In the genomic region with DNA sequence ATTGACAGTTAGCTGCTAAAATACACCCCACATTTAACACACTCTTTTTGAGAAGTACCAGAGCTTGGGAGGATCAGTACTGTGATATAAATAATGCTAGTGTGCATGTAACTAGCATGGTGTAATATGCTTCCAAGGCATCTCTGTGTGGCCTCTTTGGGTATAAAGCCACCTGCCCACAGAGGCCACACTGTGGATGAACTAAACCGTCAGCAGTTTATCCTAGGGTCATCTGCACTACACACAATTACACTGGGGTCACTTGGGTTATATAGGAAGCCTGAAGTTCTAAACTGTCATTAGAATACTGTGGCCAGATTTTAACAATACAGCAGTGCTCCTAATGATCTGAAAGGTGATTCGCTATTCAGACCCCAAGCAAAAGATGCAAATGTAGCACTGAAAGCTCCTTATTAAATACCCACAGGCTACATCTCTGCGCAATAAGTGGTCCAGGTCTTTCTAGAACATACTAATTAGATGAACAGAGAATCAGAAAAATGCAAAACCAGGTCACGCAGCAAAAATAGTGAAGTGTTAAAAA, we compare ENCODE assay signal across 22 mouse cellular contexts.
DNase-seq lines count a peak whose midpoint lies in the region; ATAC-seq lines count a peak whose summit lies in the region.
"Had no signal": no experiment of that assay in that cellular context is flagged by ENCODE, and none has a peak within 500 bp of the region (broad histone marks: within the 10 kb centered on the region; RNA-seq: fewer than 3 reads in every experiment).

No protein-coding gene starts in this region.

- peaks cover 50% of the 10 kb centered on the region for H3K4me1 ChIP-seq in neural tube, embryonic 13.5 days (replicated peaks)
- H3K4me1 ChIP-seq in midbrain, embryonic 15.5 days: peaks cover 33% of the 10 kb centered on the region
- H3K4me1 ChIP-seq in embryonic facial prominence, embryonic 10.5 days: peaks cover 40% of the 10 kb centered on the region

- H3K36me3 ChIP-seq in neural tube, embryonic 13.5 days: no peaks in the 10 kb centered on the region
- no peaks in the 10 kb centered on the region for H3K36me3 ChIP-seq in midbrain, embryonic 15.5 days (replicated peaks)
- H3K36me3 ChIP-seq in embryonic facial prominence, embryonic 10.5 days (replicated peaks): no peaks in the 10 kb centered on the region
- H3K36me3 ChIP-seq: heart, embryonic 10.5 days; liver, embryonic 13.5 days; stomach, embryonic 15.5 days had no signal

- H3K27ac ChIP-seq in neural tube, embryonic 13.5 days (replicated peaks): 0 out of 2 replicates have a peak overlapping the region, but pooled peaks have one; percentile 3
- H3K27ac ChIP-seq in midbrain, embryonic 15.5 days: peak overlapping the region; percentile 31
- no peak overlapping the region for H3K27ac ChIP-seq in embryonic facial prominence, embryonic 10.5 days (replicated peaks)
- H3K27ac ChIP-seq: gastrocnemius, adult 2 months; heart, embryonic 10.5 days; left cerebral cortex, adult 2 months; liver, embryonic 13.5 days; stomach, embryonic 15.5 days had no signal

- no peak overlapping the region for H3K4me2 ChIP-seq in neural tube, embryonic 13.5 days
- H3K4me2 ChIP-seq in midbrain, embryonic 15.5 days: no peak overlapping the region
- H3K4me2 ChIP-seq: liver, embryonic 13.5 days; stomach, embryonic 15.5 days had no signal

- no peaks in the 10 kb centered on the region for H3K9me3 ChIP-seq in neural tube, embryonic 13.5 days
- H3K9me3 ChIP-seq in midbrain, embryonic 15.5 days: no peaks in the 10 kb centered on the region
- H3K9me3 ChIP-seq in embryonic facial prominence, embryonic 10.5 days: no peaks in the 10 kb centered on the region
- H3K9me3 ChIP-seq: heart, embryonic 10.5 days; liver, embryonic 13.5 days; stomach, embryonic 15.5 days had no signal

- ATAC-seq in neural tube, embryonic 13.5 days (ENCODE audit: low read depth): no peak
- peak; percentile 37; the same call in 1 of the 2 replicates for ATAC-seq in midbrain, embryonic 15.5 days (replicated peaks)
- ATAC-seq: activated CD4-positive, CD25-positive, alpha-beta regulatory T cell, adult 4 months; intestine, embryonic 16.5 days had no signal

- H3K9ac ChIP-seq in neural tube, embryonic 13.5 days: no peak overlapping the region
- no peak overlapping the region for H3K9ac ChIP-seq in midbrain, embryonic 15.5 days
- H3K9ac ChIP-seq: liver, embryonic 13.5 days; stomach, embryonic 15.5 days had no signal

- H3K27me3 ChIP-seq in neural tube, embryonic 13.5 days: no peaks in the 10 kb centered on the region
- no peaks in the 10 kb centered on the region for H3K27me3 ChIP-seq in midbrain, embryonic 15.5 days (replicated peaks)
- no peaks in the 10 kb centered on the region for H3K27me3 ChIP-seq in embryonic facial prominence, embryonic 10.5 days (replicated peaks; ENCODE audit: low read depth, poor library complexity, severe bottlenecking)
- H3K27me3 ChIP-seq: liver, embryonic 13.5 days; stomach, embryonic 15.5 days had no signal

- WGBS in neural tube, embryonic 13.5 days: 33% methylated on average over 4 of the region's 4 CpGs
- WGBS in midbrain, embryonic 15.5 days: 30% methylated on average over 4 of the region's 4 CpGs
- 59% methylated on average over 4 of the region's 4 CpGs for WGBS in embryonic facial prominence, embryonic 10.5 days

- peak; percentile 28 for DNase-seq in embryo, embryonic 10.5 days (ENCODE audit: low spot score)
- DNase-seq in embryo, embryonic 11 days: no peak
- DNase-seq in neural tube, embryonic 10.5 days (ENCODE audit: extremely low spot score, low spot score): no peak
- no peak for DNase-seq in ovary, postnatal 36 days (ENCODE audit: low spot score)
- DNase-seq in embryonic facial prominence, embryonic 10.5 days (ENCODE audit: low spot score): no peak
- no peak for DNase-seq in left cerebral cortex, adult 11 months (ENCODE audit: low spot score)
- DNase-seq: adrenal gland, adult 8-10 months; cerebellum, adult 18-20 months; cerebellum, postnatal 14 days; gastrocnemius, adult 2 months; kidney, postnatal 25 days; liver, embryonic 13.5 days; lung, adult 2 months; lung, postnatal 14 days; thymus, adult 18-20 months had no signal

- H3K4me3 ChIP-seq in neural tube, embryonic 13.5 days: no peak overlapping the region
- no peak overlapping the region for H3K4me3 ChIP-seq in midbrain, embryonic 15.5 days
- no peak overlapping the region for H3K4me3 ChIP-seq in embryonic facial prominence, embryonic 10.5 days
- H3K4me3 ChIP-seq: gastrocnemius, adult 2 months; heart, embryonic 10.5 days; left cerebral cortex, adult 2 months; liver, embryonic 13.5 days; stomach, embryonic 15.5 days had no signal
